Mouse (Mus musculus) mesoderm, embryonic 11.5 days (tissue): Measurements from ENCODE around the gene Acrbp.

ENCODE experiments used
- DNase-seq: peaks from one replicate; pipeline ENCODE4 v3.0.0-alpha.2; 2012; ENCODE audit warnings: low read depth, low spot score

The Acrbp gene

DNA sequence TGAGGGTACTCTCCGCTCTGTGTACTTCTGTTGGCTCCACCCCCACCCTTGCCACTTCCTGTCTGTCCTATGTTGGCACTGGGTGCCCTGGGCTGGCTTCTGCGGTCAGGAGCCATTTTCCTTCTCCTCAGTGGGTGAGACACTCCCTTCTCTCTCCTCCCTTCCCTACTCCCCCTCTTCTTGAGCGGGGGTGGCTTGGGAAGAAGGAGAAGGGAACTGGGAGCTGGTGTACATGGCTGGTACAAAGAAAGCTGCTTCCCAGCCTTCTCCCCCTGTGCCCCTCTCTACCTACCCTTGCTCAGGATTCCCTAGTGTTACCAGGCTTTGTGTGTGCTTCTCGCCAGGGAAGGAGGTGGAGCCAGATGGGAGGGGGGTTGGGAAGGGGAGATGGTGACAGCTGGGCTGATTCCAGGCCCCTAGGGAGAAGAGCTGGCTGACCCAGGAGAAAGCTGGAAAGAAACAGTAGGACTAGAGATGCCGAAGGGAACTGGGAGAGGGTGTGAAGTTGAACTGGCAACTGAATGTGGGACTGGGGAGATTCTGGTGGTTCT is 50.0 kb downstream of the Acrbp start:
- no peak for DNase-seq

DNA sequence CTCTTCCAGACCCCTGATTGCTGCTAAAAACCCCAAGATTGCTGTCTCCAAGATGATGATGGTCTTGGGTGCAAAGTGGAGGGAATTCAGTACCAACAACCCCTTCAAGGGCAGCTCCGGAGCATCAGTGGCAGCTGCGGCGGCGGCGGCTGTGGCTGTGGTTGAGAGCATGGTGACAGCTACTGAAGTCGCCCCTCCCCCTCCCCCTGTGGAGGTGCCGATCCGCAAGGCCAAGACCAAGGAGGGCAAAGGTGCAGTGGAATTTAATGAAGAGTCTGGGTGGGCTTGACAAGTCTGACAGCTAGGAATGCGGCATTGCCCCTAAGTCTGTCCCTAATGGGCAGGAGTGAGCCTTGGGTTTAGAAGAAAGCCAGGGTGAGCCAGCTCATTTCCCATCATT is 52.0 kb downstream of the Acrbp start:
- no peak for DNase-seq

DNA sequence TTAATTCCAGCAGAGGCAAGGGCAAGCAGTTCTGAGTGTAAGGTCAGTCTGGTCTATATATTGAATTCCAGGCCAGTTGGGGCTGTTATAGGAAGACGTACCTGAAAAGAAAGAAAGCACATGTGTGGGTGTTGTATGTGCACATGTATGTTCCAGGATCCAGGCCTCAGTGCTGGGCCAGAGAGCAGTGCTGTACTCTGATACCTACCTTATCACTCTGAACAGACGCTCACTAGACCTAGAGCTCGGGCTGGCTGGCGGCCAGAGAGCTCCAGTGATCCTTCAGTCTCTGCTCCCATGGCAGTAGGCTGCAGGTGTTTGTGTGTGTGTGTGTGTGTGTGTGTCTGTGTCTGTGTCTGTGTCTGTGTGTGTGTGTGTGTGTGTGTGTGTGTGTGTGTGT is 54.7 kb downstream of the Acrbp start:
- DNase-seq = no peak

DNA sequence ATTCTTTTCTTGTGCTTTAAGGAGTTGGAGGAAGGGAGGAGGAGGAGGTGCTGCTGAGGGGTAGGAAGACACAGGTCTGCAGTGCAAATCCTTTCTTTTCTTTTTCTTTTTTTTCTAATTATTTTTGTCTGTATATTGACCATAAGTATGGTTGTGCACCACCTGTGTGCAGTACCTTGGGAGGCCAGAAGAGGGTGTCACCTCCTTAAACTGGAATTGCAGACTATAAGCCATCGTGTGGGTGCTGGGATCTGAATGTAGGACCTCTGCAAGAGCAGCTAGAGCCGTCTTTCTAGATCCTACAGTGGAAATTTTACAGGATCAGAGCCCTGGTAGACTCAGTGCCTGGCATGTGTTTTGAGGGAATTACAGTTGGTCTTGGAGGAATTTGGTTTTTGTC is 58.2 kb downstream of the Acrbp start:
- DNase-seq = no peak

DNA sequence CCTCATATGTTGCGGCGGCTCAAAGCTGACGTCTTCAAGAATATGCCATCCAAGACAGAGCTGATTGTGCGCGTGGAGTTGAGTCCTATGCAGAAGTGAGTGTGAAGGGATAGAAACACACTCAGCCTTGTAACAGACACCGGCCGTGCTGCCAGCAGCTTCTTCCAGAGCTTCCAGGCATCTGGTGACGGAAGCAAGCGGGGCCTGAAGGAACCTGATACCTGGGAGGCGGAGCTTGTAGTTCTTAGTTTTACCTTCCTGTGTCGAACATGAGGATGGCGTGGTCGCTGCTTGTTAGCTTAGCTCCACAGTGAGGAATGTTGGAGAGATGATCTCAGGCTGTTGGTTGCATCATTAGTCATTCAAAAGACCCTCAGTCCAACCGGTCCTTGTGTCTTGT is 59.9 kb downstream of the Acrbp start:
- no peak for DNase-seq

DNA sequence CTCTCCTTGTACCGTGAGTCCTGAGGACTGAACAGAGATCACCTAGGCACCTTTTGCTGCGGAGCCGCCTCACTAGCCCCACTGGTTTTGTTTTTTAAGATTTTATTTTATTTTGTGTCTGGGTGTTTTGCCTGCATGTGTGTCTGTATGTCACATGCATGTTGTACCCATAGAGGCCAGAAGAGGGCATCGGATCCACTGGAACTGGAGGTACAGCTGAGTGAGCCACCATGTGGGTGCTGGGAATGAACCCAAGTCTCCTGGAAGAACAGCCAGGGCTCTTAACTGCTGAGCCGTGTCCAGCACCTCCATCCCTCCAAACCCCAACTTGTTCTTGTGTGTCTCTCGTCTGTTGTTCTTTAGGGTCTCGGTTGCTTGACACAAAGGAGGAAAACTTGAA is 61.4 kb downstream of the Acrbp start:
- DNase-seq = peak; percentile 60

DNA sequence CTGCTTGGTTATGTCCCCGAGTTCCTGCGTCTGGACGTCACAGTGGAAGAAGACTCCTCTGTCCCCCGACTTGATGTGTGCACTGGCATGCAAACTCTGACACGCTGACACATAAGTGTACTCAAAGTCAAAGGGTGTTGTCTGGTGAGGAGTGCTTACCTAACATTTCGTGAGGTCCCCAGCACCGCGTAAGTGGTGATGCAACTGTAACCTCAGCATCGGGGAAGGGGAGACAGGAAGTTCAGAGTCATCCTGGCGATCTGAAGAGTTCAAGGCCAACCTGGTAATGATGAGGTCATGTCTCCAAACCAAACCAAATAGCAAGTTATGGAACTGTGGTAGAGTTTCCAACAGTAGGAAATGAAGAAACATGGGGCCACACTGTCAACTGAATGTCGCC is 63.1 kb downstream of the Acrbp start:
- no peak for DNase-seq
